Mouse (Mus musculus): Measurements from ENCODE around the gene Ostn. TPM values are rescaled to one million over a fixed set of nuclear protein-coding genes. Genes with fewer than 3 reads are reported as not detected.

Ostn gene
- not detected in 2 replicates for polyA plus RNA-seq (2012; ENCODE audit: low replicate concordance)

GRCm38 (mm10) chr16:27307189-27307588 is at the start of gene Ostn:
Gene Ostn (plus strand): TSS chr16:27307489.

GRCm38 (mm10) chr16:27370191-27370590 is 62.9 kb downstream of the Ostn start, which contains the start of gene Uts2b:
Gene Uts2b (minus strand): TSS chr16:27370239.

GRCm38 (mm10) chr16:27388761-27389451 is 81.6 kb downstream of the Ostn start, which contains the start of gene Ccdc50:
Gene Ccdc50 (plus strand): TSS chr16:27388869.

Other genes with a start within 250 kb of the Ostn start
- not detected in 2 replicates for gene Uts2b, start 62.8 kb downstream of the Ostn start, polyA plus RNA-seq (2012; ENCODE audit: low replicate concordance)
- 3.8 and 11.8 TPM in 2 replicates for gene Ccdc50, start 81.4 kb downstream of the Ostn start, polyA plus RNA-seq (2012; ENCODE audit: low replicate concordance)

All from leukemia stem cell, adult 10-12 weeks (primary cell).